Mouse (Mus musculus) megakaryocyte, embryonic 14.5 days (primary cell): ENCODE data around the gene Zfp740.

ENCODE experiments used
- FLI1 ChIP-seq: IDR thresholded peaks from 2 replicates; pipeline ENCODE4 v1.6.1; 2012; ENCODE audit warnings: low read length, inconsistent platforms, mixed read lengths
- GATA1 ChIP-seq: IDR thresholded peaks from 3 replicates; pipeline ENCODE4 v1.6.1; 2012; ENCODE audit warnings: mixed read lengths, low read length, inconsistent platforms, borderline replicate concordance

GRCm38 (mm10) chr15:102249251-102249691, 46.2 kb downstream of the Zfp740 start:
- TF ChIP-seq GATA1 (no peak), FLI1 (no peak)
